Mouse (Mus musculus) liver, embryonic 13.5 days (tissue): ENCODE results near the gene Gse1. TPM values are rescaled to one million over a fixed set of nuclear protein-coding genes. Genes with fewer than 3 reads are reported as not detected.

Source experiments
- ATAC-seq: fragments of 200-750 bp; cut with Nextera tagmentation; 2 replicates; pipeline ENCODE4 v1.8.0; 2017; ENCODE audit warnings: low read depth, mild to moderate bottlenecking, moderate number of reproducible peaks, moderate library complexity
- DNase-seq: peaks from one replicate; pipeline ENCODE4 v3.0.0; 2022
- H3K27ac ChIP-seq: fragments of 300-500 bp; sonication (generic); 2 replicates; pipeline ENCODE4 v1.5.1; 2015; ENCODE audit warnings: moderate library complexity, mild to moderate bottlenecking, inconsistent platforms
- H3K27me3 ChIP-seq: fragments of 300-500 bp; sonication (generic); 2 replicates; pipeline ENCODE4 v1.6.1; 2015; ENCODE audit warnings: mild to moderate bottlenecking, inconsistent platforms
- H3K36me3 ChIP-seq: fragments of 300-500 bp; sonication (generic); 2 replicates; pipeline ENCODE4 v1.6.1; 2015; ENCODE audit warnings: mild to moderate bottlenecking, inconsistent platforms
- H3K4me1 ChIP-seq: fragments of 300-500 bp; sonication (generic); replicated peaks from 2 replicates; pipeline ENCODE4 v1.6.1; 2015; ENCODE audit warnings: inconsistent platforms
- H3K4me2 ChIP-seq: fragments of 300-500 bp; sonication (generic); 2 replicates; pipeline ENCODE4 v1.6.1; 2015; ENCODE audit warnings: inconsistent platforms, mild to moderate bottlenecking, moderate library complexity
- H3K4me3 ChIP-seq: fragments of 300-500 bp; sonication (generic); replicated peaks from 2 replicates; pipeline ENCODE4 v1.5.1; 2015; ENCODE audit warnings: mild to moderate bottlenecking, inconsistent platforms
- H3K9ac ChIP-seq: fragments of 300-500 bp; sonication (generic); 2 replicates; pipeline ENCODE4 v1.6.1; 2015; ENCODE audit warnings: mild to moderate bottlenecking, inconsistent platforms
- H3K9me3 ChIP-seq: fragments of 300-500 bp; sonication (generic); replicated peaks from 2 replicates; pipeline ENCODE4 v1.6.1; 2016; ENCODE audit warnings: inconsistent platforms
- WGBS: fragments of 180-500 bp; shearing (Covaris S2); methylation state at CpG from one replicate; pipeline ENCODE4 v1.1.7; 2015; ENCODE audit not compliant: insufficient replicate concordance; 5-methylcytosine and 5-hydroxymethylcytosine counted together
- polyA plus RNA-seq: library from polyadenylated mRNA; unstranded; fragments of >200 nt; fragmentation: Nextera tagmentation; extraction: Ambion mirVana; gene quantifications from 2 replicates; pipeline ENCODE4 v1.2.1, GENCODE M21; 2015

Gse1 gene
- polyA plus RNA-seq, 1 experiment from 2014 or later = 8.3 TPM

DNA sequence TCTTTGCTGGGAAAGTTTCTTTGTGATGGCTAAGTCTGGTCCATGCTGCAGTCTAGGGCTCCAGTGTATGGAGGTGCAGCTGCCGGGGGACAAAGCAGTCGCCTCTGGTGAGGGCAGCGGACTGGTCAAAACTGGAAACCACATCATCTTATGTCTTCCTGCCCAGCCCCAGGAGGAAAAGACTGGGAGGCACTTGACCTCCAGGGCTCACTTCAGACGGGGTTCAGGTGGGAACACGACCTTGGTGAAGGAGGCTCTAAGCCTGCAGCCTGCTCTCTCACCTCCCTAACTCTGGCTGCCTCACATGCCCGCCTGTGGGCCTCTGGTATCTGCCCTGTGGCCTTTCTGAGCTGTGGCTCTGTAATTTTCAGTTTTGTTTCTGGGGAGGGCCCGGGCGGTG lies 305.8 kb downstream of the Gse1 start:
- Histone ChIP-seq H3K9ac (0 out of 2 replicates have a peak overlapping the region, but pooled peaks have one; percentile 24), H3K4me2 (no peak overlapping the region), H3K27me3 (no peaks in the 10 kb centered on the region), H3K9me3 (no peaks in the 10 kb centered on the region), H3K4me1 (peaks cover 89% of the 10 kb centered on the region), H3K27ac (peak overlapping the region; percentile 11), H3K36me3 (peaks cover 4% of the 10 kb centered on the region; the same call in 1 of the 2 replicates), H3K4me3 (no peak overlapping the region)
- 43% methylated on average over 8 of the region's 8 CpGs for WGBS
- DNase-seq (no peak), ATAC-seq (no peak)

DNA sequence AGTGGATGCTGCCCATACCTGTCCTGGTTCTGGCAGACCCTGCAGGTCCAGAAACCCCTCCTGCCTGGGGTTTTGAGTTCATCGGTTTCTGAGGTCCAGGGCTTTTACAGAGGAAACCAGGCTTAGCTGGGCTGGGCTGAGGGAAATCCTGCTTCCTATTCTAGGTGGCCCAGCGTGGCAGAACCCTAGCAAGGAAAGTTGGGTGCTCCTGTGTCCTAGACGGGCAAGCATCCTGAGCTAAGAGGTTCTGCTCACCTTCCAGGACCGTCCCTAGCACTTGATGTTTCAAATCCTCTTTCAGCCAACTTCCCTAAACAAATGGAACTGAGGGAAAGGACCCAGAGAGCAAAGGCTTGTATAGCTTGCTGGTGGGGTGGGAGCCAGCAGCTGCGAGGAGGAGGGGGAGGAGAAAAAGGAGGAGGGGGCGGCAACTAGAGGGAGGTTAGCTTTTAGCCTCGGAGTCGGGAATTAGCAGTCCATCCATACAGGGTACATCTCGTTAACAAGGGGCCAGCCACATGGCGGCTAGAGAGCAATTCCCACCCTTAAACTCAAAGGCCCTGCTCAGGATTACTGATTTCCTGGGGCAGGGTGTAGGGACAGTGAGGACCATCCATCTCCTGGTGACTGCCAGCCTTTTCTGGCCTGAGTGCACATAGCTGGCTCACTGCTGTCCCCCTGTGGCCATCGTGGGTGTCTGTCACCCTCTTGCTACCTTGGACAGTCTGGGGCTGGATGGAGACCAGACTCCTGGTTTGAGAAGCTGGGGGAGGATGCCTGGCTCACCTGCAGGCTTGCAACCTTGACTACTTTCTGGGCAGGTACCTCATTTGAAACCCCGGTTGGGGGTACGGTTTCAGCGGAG lies 306.5 kb downstream of the Gse1 start:
- Histone ChIP-seq H3K9ac (peak overlapping the region; percentile 96), H3K4me3 (peak overlapping the region; percentile 89), H3K4me2 (peak overlapping the region; percentile 100), H3K27me3 (no peaks in the 10 kb centered on the region), H3K4me1 (peaks cover 91% of the 10 kb centered on the region), H3K36me3 (peaks cover 4% of the 10 kb centered on the region; the same call in 1 of the 2 replicates), H3K27ac (peak overlapping the region; percentile 94), H3K9me3 (no peaks in the 10 kb centered on the region)
- DNase-seq = peak; percentile 83
- peak; percentile 52 for ATAC-seq
- WGBS = 21% methylated on average over 14 of the region's 14 CpGs

DNA sequence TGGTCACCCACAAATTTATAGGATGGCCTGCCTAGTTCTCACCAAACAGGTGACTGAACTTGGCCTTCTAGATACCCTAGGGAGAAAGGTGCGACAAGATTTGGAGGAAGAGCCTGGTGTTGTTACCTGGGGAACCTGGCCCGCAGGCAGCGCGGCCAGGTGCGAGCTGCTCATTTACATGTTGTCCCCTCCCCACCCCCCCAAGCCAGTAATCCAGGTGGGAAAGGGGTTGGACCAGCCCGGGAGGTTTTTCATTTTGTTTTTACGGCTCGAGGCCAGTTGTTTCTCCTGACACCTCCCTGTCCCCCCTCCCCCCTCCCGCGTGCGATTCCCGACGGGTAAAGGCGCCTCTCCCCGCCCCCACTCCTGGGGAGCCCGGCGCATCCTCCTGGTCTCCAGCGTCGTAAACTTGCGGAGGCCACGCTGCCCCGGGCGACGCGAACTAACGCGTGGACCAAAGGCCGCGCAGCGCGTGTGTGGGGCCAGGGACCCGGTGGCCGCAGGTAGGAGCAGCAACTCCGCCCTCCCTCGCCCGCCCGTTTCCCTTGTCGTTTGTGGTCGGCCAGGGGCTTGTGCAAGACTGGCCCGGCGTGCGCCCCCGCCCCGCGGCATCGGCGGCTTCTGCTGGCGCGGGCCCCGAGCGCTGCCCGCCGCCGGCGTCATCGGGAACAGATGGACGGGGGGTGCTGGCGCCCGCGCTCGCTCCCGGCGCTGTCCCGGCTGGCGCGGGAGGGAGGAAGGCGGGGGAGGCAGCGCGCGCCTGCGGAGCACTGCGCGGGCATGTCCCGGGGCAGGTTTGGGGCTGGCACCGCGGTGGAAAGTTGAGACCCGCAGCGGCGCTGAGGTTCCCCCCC lies 307.4 kb downstream of the Gse1 start:
- DNase-seq (no peak), ATAC-seq (no peak)
- Histone ChIP-seq H3K9ac (peak overlapping the region; percentile 96), H3K27me3 (no peaks in the 10 kb centered on the region), H3K4me2 (peak overlapping the region; percentile 100), H3K4me1 (peaks cover 91% of the 10 kb centered on the region), H3K36me3 (peaks cover 4% of the 10 kb centered on the region; the same call in 1 of the 2 replicates), H3K27ac (peak overlapping the region; percentile 94), H3K4me3 (peak overlapping the region; percentile 89), H3K9me3 (no peaks in the 10 kb centered on the region)
- WGBS = under 1% methylated on average over 73 of the region's 79 CpGs

DNA sequence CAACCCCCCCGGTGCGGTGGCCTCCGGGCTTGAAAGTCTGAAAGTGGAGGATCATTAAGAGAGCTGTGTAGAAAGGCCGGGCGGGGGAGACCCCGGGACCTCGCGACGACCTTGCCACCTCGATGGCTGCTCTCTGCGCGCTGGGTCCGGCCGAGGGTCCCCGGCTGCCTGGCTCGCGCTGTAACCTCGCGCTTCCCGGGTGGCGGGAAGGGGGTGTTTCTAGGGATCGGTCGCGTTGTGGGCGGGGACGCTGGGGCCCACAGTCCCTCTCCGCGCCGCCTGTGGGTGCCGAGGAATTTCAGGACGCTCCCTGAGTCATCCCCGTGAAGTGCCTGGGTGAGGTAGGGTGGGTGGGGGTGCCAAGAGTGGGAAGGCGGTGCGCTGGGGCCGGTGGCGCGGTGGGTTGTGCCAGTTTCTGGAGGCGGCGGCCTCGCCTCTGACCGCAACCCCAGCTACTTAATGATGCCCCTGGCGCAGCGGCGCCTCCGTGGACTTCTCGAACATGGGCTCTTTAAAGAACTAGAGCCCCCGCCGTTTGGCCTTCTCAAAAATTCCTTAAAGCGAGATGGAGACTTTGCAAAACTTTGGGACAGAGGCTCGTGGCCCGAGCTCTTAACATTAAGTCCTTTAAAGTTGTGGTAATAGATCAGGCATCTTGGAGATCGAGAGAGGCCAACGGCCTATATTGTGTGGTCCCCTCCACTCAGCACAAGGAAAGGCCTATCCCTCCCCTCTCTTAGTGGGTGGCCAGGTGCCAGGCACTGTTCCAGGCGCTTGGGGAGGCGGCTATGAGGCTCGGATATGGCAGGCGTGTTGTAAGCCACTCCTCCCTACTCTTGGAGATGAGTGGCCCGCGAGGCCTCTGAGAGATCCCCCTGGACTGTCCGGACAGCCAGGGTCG lies 308.3 kb downstream of the Gse1 start:
- Histone ChIP-seq H3K27me3 (no peaks in the 10 kb centered on the region), H3K4me2 (peak overlapping the region; percentile 100), H3K27ac (peak overlapping the region; percentile 94), H3K9me3 (no peaks in the 10 kb centered on the region), H3K4me1 (peaks cover 93% of the 10 kb centered on the region), H3K4me3 (peak overlapping the region; percentile 89), H3K9ac (peak overlapping the region; percentile 96), H3K36me3 (0 out of 2 replicates have a peak, but pooled peaks cover 3% of the 10 kb centered on the region)
- peak; percentile 53 for DNase-seq
- ATAC-seq = peak; percentile 35
- WGBS = under 1% methylated on average over 59 of the region's 61 CpGs

DNA sequence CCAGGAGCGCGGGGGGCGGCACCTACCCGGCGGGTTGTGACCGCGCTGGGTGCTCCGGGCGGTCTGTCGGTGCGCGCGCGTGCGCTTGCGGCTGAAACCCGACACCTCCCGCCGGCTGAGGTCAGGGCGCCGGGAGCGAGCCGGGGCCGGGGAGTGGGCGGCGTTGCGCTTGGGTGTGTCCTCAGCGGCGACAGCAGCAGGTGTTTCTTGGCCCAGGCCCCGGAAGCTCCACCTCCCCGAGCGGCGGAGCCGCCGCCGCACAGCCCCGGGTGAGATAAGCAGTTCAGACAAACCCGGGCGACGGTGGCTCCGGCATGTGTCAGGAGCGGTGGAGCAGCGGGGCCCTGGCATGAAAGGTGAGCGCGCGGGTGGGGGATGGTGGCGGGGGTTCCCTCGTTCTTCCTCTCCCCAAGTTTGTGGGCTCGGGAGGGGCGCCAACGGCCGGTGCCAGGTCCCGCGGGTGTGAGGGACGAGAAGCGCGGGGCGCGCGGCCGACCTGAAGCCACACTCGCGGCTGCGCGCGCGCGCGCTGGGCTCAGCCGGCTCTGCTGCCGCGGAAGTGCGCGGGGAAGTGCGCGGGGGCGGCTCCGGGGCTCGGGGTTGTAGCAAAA lies 309.1 kb downstream of the Gse1 start:
- peak; percentile 80 for ATAC-seq
- under 1% methylated on average over 78 of the region's 79 CpGs for WGBS
- Histone ChIP-seq H3K36me3 (0 out of 2 replicates have a peak, but pooled peaks cover 3% of the 10 kb centered on the region), H3K27me3 (no peaks in the 10 kb centered on the region), H3K9ac (peak overlapping the region; percentile 96), H3K27ac (peak overlapping the region; percentile 94), H3K4me1 (peaks cover 93% of the 10 kb centered on the region), H3K4me2 (peak overlapping the region; percentile 100), H3K4me3 (peak overlapping the region; percentile 89), H3K9me3 (no peaks in the 10 kb centered on the region)
- peak; percentile 89 for DNase-seq

DNA sequence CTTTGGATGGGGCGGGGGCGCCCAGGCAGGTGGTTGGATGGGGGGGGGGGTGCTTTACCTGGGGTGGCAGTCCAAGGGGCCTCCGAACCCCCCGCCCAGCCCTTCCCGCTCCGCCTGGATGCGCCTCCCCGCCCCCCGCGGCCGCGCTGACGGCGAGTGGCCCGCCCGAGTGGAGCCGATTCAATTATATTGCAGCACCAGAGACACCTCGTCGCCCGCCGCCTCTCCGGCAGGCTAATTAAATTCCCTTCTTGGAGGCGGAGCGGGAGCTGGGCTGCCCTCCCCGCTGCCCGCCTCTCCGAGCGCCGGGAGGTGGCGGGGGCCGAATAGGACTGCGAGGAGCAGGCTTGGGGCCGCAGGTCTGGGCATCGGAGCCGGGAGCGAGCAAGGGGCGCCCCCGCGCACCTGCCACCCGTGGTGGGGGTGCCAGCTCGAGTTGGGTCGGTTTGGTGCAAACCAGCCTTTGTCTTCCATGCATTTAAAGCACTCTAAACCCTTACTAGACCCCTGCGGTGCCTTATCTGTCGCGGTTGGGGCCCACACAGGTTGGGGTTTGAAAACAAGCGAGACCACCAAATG lies 309.7 kb downstream of the Gse1 start:
- ATAC-seq = no peak
- Histone ChIP-seq H3K27ac (peak overlapping the region; percentile 94), H3K27me3 (no peaks in the 10 kb centered on the region), H3K9me3 (no peaks in the 10 kb centered on the region), H3K4me2 (peak overlapping the region; percentile 100), H3K36me3 (0 out of 2 replicates have a peak, but pooled peaks cover 5% of the 10 kb centered on the region), H3K9ac (peak overlapping the region; percentile 96), H3K4me1 (peaks cover 93% of the 10 kb centered on the region), H3K4me3 (peak overlapping the region; percentile 89)
- DNase-seq = no peak
- 1% methylated on average over 38 of the region's 46 CpGs for WGBS

DNA sequence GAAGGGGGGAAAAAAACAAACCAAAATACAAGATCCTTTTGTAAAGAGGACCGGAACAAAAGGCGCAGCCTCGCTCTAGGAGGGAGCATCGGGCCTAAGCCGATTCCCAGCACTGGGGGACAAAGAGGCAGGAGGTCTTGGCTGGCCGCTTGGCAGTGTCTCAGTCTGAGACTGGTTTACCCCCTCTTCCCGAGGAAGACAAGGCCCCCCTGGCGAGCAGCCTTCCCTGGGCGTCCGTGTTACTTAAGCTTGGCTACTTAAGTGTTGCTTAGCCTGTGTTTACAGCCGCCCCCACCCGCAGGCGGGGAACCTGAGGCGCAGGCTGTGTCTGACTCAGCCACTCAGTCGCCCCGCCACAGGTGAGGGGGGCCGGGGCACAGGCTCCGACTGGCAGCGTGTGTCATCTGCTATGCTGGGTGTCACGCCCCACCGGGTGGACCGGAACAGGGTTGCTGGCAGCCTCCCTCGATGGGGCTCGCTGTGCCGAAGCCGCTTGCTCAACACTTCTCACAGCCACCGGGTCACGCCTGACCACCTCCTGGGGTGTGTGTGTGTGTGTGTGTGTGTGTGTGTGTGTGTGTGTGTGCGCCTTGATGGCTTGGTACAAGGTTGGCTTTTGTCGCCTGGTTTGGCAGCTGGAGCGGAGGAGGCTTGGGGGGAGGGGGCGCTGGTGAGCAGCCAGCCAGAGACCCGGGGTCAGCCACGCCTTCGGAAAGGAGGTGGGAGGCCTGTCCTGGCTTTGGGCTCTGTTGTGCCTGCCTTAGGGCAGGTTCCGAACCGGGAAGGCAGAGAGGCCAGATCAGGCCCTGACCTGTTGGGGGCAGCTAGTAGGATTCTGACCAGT lies 310.4 kb downstream of the Gse1 start:
- Histone ChIP-seq H3K4me3 (peak overlapping the region; percentile 89), H3K9ac (peak overlapping the region; percentile 96), H3K4me1 (peaks cover 93% of the 10 kb centered on the region), H3K4me2 (peak overlapping the region; percentile 100), H3K36me3 (0 out of 2 replicates have a peak, but pooled peaks cover 5% of the 10 kb centered on the region), H3K27me3 (no peaks in the 10 kb centered on the region), H3K9me3 (no peaks in the 10 kb centered on the region), H3K27ac (peak overlapping the region; percentile 94)
- WGBS = 1% methylated on average over 36 of the region's 37 CpGs
- DNase-seq (peak; percentile 63), ATAC-seq (peak; percentile 13; the same call in 1 of the 2 replicates)

DNA sequence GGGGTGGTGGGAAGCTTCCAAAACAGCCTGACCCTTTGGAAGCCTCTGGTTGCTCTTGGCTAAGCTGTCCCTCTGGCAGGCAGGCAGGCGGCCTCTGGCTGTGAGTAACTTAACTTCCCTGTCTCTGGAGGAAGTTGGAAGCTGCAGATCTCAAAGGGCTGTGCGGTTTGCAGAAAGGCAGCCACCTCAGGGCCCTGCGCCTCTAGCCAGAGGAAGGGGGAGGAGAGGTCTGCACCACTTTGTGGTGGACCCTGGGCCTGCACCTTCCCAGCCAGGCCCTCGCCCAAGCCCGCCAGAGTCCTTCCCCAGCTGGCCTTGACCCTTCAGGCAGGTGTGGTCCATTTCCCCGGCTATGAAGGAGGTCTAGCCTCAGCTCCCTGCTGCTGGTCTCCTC lies 311.1 kb downstream of the Gse1 start:
- WGBS = 16% methylated on average over 6 of the region's 6 CpGs
- Histone ChIP-seq H3K27me3 (no peaks in the 10 kb centered on the region), H3K9me3 (no peaks in the 10 kb centered on the region), H3K4me1 (peaks cover 93% of the 10 kb centered on the region), H3K4me3 (peak overlapping the region; percentile 89), H3K4me2 (peak overlapping the region; percentile 100), H3K27ac (peak overlapping the region; percentile 94), H3K36me3 (0 out of 2 replicates have a peak, but pooled peaks cover 5% of the 10 kb centered on the region), H3K9ac (peak overlapping the region; percentile 96)
- DNase-seq (no peak), ATAC-seq (no peak)

DNA sequence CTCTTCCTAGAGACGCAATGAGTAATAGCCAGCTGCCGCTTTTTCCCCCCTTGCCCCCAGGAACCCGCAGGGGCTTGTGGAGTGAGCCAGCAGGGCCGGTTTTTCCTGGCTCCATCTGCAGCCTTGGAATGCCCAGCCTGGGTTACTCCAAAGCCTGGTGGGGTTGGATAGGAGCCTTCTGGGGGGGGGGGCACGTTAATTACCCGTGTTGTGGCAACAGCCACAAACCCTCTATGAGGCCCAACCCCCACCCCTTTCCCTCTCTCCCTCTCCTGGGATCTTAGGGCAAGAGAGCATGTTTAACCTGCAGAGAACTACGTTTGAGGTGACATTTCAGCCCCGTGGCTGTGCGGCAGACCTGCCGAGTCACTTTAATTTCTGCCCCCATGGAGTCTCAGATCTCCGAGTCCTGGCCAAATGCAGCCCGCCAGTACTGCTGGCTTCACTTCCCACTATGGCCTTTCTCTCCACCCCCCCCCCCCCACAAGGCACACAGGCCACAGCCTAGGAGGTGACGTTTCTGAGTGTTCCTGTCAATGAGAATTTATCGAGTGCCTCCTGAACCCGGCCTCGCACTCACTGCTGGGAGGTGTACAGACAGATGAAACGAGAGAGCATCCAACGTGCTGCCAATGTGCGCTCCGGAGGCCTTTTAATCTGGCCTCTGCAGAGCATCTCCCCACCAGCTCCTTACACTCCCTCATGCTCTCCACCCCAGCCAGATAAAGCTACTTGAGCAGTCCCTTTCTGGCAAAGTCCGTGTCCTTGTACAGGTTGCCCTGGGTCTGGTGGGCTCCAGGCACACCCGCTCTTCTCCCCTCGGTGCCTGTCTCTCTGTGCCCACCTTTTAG lies 311.7 kb downstream of the Gse1 start:
- Histone ChIP-seq H3K9ac (peak overlapping the region; percentile 96), H3K4me1 (peaks cover 93% of the 10 kb centered on the region), H3K27ac (peak overlapping the region; percentile 94), H3K27me3 (no peaks in the 10 kb centered on the region), H3K36me3 (peaks cover 11% of the 10 kb centered on the region), H3K9me3 (no peaks in the 10 kb centered on the region), H3K4me2 (peak overlapping the region; percentile 100), H3K4me3 (peak overlapping the region; percentile 89)
- WGBS = 7% methylated on average over 23 of the region's 23 CpGs
- ATAC-seq = peak; percentile 70
- peak; percentile 74 for DNase-seq
